Mouse (Mus musculus): ENCODE measurements around the gene Lgals8. TPM values are rescaled to one million over a fixed set of nuclear protein-coding genes. Genes with fewer than 3 reads are reported as not detected.

Lgals8 gene
- polyA plus RNA-seq, 1 experiment from 2014 or later: 14.5 TPM

GRCm38 (mm10) chr13:12460443-12460842, 4.3 kb downstream of the Lgals8 start:
- Histone ChIP-seq H3K36me3 (peaks cover 26% of the 10 kb centered on the region; the same call in 1 of the 2 replicates), H3K4me1 (peaks cover 20% of the 10 kb centered on the region), H3K27me3 (replicated peaks) (no peaks in the 10 kb centered on the region), H3K9me3 (no peaks in the 10 kb centered on the region), H3K9ac (peak overlapping the region; percentile 90), H3K4me3 (peak overlapping the region; percentile 86), H3K27ac (replicated peaks) (peak overlapping the region; percentile 83), H3K4me2 (peak overlapping the region; percentile 87)
- 2% methylated on average over 8 of the region's 8 CpGs for WGBS
- no peak for ATAC-seq (ENCODE audit: extremely low read depth, insufficient number of reproducible peaks, low FRiP score, low TSS enrichment)

- peaks cover 59% of the 10 kb centered on the region for H3K36me3 ChIP-seq
- H3K27me3 ChIP-seq (replicated peaks): no peaks in the 10 kb centered on the region
- H3K4me3 ChIP-seq: no peak overlapping the region
- no peak for ATAC-seq (ENCODE audit: extremely low read depth, insufficient number of reproducible peaks, low FRiP score, low TSS enrichment)
- no peak overlapping the region for H3K4me2 ChIP-seq
- 66% methylated on average over 7 of the region's 7 CpGs for WGBS
- H3K27ac ChIP-seq (replicated peaks): no peak overlapping the region
- peaks cover 9% of the 10 kb centered on the region for H3K4me1 ChIP-seq
- H3K9ac ChIP-seq: no peak overlapping the region
- H3K9me3 ChIP-seq: no peaks in the 10 kb centered on the region
Observed at GRCm38 (mm10) chr13:12456711-12457110, 8.0 kb downstream of the Lgals8 start.

- Histone ChIP-seq H3K27me3 (replicated peaks) (no peaks in the 10 kb centered on the region), H3K9ac (no peak overlapping the region), H3K4me2 (no peak overlapping the region), H3K4me3 (no peak overlapping the region), H3K27ac (replicated peaks) (no peak overlapping the region), H3K36me3 (peaks cover 72% of the 10 kb centered on the region), H3K4me1 (peaks cover 3% of the 10 kb centered on the region), H3K9me3 (no peaks in the 10 kb centered on the region)
- WGBS: 79% methylated on average over 7 of the region's 7 CpGs
- no peak for ATAC-seq (ENCODE audit: extremely low read depth, insufficient number of reproducible peaks, low FRiP score, low TSS enrichment)
Observed at GRCm38 (mm10) chr13:12454686-12455390, 9.9 kb downstream of the Lgals8 start.

GRCm38 (mm10) chr13:12453150-12453549, 11.6 kb downstream of the Lgals8 start:
- no peak for ATAC-seq (ENCODE audit: extremely low read depth, insufficient number of reproducible peaks, low FRiP score, low TSS enrichment)
- Histone ChIP-seq H3K4me1 (no peaks in the 10 kb centered on the region), H3K4me3 (no peak overlapping the region), H3K27ac (replicated peaks) (no peak overlapping the region), H3K9me3 (no peaks in the 10 kb centered on the region), H3K4me2 (no peak overlapping the region), H3K36me3 (peaks cover 72% of the 10 kb centered on the region), H3K9ac (no peak overlapping the region), H3K27me3 (replicated peaks) (no peaks in the 10 kb centered on the region)
- WGBS: 91% methylated on average over 14 of the region's 14 CpGs

DNA sequence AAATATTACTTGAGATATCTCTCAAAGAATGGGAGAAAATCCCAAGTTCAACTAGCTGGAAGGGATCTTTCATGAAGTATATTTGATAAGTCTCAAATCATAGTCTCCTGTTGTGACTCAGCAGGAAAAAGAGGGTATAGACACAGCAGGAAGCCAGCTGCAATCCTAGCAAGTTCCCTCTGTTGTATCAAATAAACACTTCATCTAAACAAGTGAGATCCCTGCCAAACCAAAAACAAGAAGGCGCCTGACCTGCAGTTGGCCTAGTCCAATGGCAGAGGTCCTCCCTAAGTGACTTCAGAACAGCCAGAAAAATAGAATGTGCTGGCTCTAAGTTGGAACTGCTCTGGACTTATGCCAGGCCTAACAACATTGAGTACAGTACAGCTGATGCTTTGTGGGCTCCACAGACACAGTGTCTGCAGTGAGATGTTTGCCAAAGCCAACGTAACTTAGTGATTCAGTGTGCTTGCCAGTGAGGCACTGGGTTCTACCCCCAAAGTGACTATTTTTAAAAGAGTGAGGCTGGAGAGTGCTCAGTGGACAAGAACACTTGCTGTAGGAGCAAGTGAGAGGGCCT, 22.6 kb downstream of the Lgals8 start:
- Histone ChIP-seq H3K4me3 (no peak overlapping the region), H3K4me2 (no peak overlapping the region), H3K4me1 (0 out of 2 replicates have a peak, but pooled peaks cover 8% of the 10 kb centered on the region), H3K27me3 (replicated peaks) (no peaks in the 10 kb centered on the region), H3K9me3 (no peaks in the 10 kb centered on the region), H3K9ac (no peak overlapping the region), H3K27ac (replicated peaks) (peak overlapping the region; percentile 28; the same call in 1 of the 2 replicates), H3K36me3 (peaks cover 74% of the 10 kb centered on the region)
- no peak for ATAC-seq (ENCODE audit: extremely low read depth, insufficient number of reproducible peaks, low FRiP score, low TSS enrichment)
- WGBS: 76% methylated on average over 2 of the region's 2 CpGs

GRCm38 (mm10) chr13:12440813-12441212, 23.9 kb downstream of the Lgals8 start:
- H3K27ac ChIP-seq (replicated peaks): no peak overlapping the region
- H3K27me3 ChIP-seq (replicated peaks): no peaks in the 10 kb centered on the region
- no peak overlapping the region for H3K9ac ChIP-seq
- no peak for ATAC-seq (ENCODE audit: extremely low read depth, insufficient number of reproducible peaks, low FRiP score, low TSS enrichment)
- H3K4me1 ChIP-seq: 0 out of 2 replicates have a peak, but pooled peaks cover 8% of the 10 kb centered on the region
- H3K36me3 ChIP-seq: peaks cover 71% of the 10 kb centered on the region
- H3K9me3 ChIP-seq: no peaks in the 10 kb centered on the region
- H3K4me2 ChIP-seq: no peak overlapping the region
- H3K4me3 ChIP-seq: no peak overlapping the region
- 82% methylated on average over 6 of the region's 6 CpGs for WGBS

DNA sequence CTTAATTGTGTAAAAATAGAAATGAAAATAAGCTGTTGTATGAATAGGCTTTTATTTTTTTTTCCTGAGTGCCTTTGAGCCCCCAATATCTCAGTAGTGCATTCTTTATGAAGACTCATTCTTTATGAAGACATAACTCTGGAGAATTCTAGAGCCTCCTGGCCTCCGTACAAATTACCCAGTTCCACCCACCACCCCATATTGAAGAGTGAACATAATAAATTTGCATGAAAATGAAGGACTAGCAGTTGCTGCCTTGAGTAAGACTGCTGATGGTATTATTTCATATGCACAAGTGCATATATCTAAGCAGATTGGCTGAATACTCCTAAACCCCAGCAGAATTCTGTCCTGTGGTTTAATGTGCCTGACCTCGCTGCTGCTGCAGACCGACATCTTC, 25.2 kb downstream of the Lgals8 start:
- Histone ChIP-seq H3K4me1 (0 out of 2 replicates have a peak, but pooled peaks cover 8% of the 10 kb centered on the region), H3K27me3 (replicated peaks) (no peaks in the 10 kb centered on the region), H3K9me3 (no peaks in the 10 kb centered on the region), H3K4me3 (no peak overlapping the region), H3K36me3 (peaks cover 74% of the 10 kb centered on the region), H3K27ac (replicated peaks) (no peak overlapping the region), H3K9ac (no peak overlapping the region), H3K4me2 (no peak overlapping the region)
- no peak for ATAC-seq (ENCODE audit: extremely low read depth, insufficient number of reproducible peaks, low FRiP score, low TSS enrichment)
- 87% methylated on average over 3 of the region's 3 CpGs for WGBS

DNA sequence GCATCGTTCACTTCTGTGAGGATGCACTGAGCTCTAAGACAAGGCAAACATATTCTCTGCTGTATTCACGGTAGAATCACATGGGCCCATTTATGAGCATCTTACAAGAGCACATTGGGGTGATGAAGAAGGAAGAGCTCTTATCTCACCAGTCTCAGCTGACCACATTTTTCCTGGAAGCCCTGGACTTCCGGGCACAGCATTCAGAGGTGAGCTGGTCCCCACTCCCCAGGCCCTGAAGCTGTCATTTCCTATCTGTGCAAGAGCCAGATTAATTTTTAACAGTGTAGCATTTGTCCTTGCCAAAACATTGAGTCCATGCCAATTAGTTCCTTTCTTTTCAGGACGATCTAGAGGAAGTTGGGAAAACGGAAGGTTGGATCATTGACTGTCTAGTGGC, 30.9 kb downstream of the Lgals8 start:
- 79% methylated on average over 5 of the region's 5 CpGs for whole genome bisulfite sequencing
- Histone ChIP-seq H3K27me3 (replicated peaks) (no peaks in the 10 kb centered on the region), H3K9ac (no peak overlapping the region), H3K4me1 (no peaks in the 10 kb centered on the region), H3K4me3 (no peak overlapping the region), H3K36me3 (peaks cover 94% of the 10 kb centered on the region), H3K9me3 (no peaks in the 10 kb centered on the region), H3K27ac (replicated peaks) (no peak overlapping the region), H3K4me2 (no peak overlapping the region)
- no peak for ATAC-seq (ENCODE audit: extremely low read depth, insufficient number of reproducible peaks, low FRiP score, low TSS enrichment)

DNA sequence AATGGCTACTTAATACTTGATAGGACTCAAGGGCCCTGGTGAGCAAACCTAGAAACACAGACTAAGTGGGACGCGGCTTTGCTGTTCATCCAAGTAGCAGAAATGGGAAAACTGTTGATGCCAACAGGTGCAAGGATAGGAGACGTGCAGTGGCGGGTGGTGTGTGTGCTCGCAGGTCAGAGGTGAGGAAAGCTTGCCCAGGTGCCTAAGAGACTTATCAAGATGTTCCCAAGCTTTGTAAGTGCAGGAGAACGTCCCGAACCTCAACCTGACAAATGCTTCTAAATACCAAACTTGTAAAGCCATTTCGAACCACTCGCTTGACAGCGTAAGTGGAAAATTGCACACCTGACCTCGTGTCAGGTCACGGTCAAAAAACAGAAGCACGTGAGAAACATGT, 36.2 kb downstream of the Lgals8 start:
- Histone ChIP-seq H3K4me3 (no peak overlapping the region), H3K27me3 (replicated peaks) (no peaks in the 10 kb centered on the region), H3K4me1 (no peaks in the 10 kb centered on the region), H3K36me3 (peaks cover 97% of the 10 kb centered on the region), H3K27ac (replicated peaks) (no peak overlapping the region), H3K9me3 (no peaks in the 10 kb centered on the region), H3K9ac (no peak overlapping the region), H3K4me2 (no peak overlapping the region)
- no peak for ATAC-seq (ENCODE audit: extremely low read depth, insufficient number of reproducible peaks, low FRiP score, low TSS enrichment)
- WGBS: 92% methylated on average over 13 of the region's 13 CpGs

- H3K4me2 ChIP-seq: no peak overlapping the region
- no peak overlapping the region for H3K27ac ChIP-seq (replicated peaks)
- WGBS: 88% methylated on average over 9 of the region's 9 CpGs
- ATAC-seq (ENCODE audit: extremely low read depth, insufficient number of reproducible peaks, low FRiP score, low TSS enrichment): no peak
- H3K27me3 ChIP-seq (replicated peaks): no peaks in the 10 kb centered on the region
- H3K4me1 ChIP-seq: no peaks in the 10 kb centered on the region
- H3K4me3 ChIP-seq: no peak overlapping the region
- no peak overlapping the region for H3K9ac ChIP-seq
- H3K36me3 ChIP-seq: peaks cover 96% of the 10 kb centered on the region
- no peaks in the 10 kb centered on the region for H3K9me3 ChIP-seq
Observed at GRCm38 (mm10) chr13:12420596-12420995, 44.1 kb downstream of the Lgals8 start.

- Histone ChIP-seq H3K4me2 (no peak overlapping the region), H3K36me3 (peaks cover 89% of the 10 kb centered on the region), H3K27ac (replicated peaks) (no peak overlapping the region), H3K4me1 (no peaks in the 10 kb centered on the region), H3K9ac (no peak overlapping the region), H3K27me3 (replicated peaks) (no peaks in the 10 kb centered on the region), H3K9me3 (no peaks in the 10 kb centered on the region), H3K4me3 (no peak overlapping the region)
- ATAC-seq (ENCODE audit: extremely low read depth, insufficient number of reproducible peaks, low FRiP score, low TSS enrichment): no peak
- WGBS: 67% methylated on average over 8 of the region's 8 CpGs
Observed at GRCm38 (mm10) chr13:12412016-12412415, 52.7 kb downstream of the Lgals8 start.
